Mouse (Mus musculus) yolk sac, embryonic 10.5 days (tissue): Measurements from ENCODE around the gene Pkib.

Experiments
- DNase-seq: peaks from one replicate; pipeline ENCODE4 v3.0.0-alpha.2; 2017; ENCODE audit warnings: low spot score

The Pkib gene

GRCm38 (mm10) chr10:57740733-57741132 is 109.0 kb downstream of the Pkib start:
- DNase-seq: no peak

GRCm38 (mm10) chr10:57741351-57741750 is 109.6 kb downstream of the Pkib start:
- no peak for DNase-seq

DNA sequence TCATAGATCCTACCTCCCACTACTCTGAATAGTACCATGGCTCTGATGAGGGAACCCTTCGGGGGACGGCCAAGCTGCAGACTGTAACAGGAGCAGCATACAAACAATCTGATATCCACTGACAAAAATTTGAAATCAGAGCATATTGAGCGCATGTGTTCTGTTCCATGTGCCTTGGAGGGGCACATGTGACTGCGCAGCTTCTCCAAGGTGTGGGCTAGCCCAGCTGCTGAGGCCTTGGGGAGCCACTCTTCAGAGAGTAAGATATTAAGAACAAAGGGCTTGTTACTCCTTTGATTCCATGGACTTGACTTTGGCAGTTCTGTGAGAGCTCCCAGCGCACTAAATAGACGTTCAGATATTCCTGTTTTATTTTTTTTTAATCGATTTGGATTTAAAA is 111.3 kb downstream of the Pkib start:
- no peak for DNase-seq

DNA sequence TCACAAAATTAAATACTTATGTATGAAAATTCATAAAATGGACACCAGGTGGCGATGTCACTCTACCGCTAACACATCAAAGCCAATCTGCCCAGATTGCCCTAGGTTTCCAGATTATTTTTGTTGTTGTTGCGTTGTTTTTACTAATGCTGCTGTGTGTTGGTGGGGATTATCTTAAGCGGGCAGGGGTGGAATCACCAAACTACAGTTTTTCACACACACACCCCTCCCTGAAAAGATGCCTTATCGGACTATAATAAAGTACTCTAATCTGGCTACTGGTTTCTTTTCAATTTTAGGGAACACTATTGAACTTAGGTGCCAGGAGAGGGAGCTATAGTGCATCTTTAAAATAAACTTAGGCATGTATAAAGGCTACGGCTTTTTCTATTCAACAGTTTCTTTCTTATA is 111.8 kb downstream of the Pkib start:
- peak; percentile 40 for DNase-seq

DNA sequence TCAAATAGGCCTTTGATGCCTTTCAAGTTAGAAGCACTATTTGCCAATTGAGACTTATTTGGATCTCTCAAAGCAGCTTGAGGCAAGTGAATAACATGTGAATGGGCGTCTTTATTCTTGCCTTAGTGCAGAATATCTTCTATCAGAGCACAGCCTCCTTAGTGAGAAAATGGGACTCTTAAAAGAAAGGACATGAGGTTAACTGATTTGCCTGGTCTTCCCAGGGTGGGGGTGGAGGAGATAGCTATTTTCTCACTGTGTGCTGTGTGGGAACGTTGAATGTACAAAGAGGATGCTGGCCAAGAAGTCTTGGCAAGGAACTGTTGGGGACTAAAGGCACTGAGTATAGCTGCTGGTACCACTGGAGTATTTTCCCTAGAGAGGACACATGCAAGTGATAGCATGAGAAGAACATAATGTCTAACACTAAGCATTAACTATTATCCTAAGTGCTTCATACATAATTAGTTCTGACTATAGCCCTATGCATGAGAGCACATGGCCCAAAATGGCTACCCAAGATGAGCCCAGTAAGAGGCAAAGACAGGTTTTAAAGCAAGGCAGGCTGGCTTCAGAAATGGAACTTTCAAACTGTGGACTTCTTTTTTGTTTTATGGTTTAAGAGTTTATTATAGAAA is 112.5 kb downstream of the Pkib start:
- no peak for DNase-seq

- DNase-seq: no peak
These were observed 113.7 kb downstream of the Pkib start for GRCm38 (mm10) chr10:57745452-57745851.

GRCm38 (mm10) chr10:57747127-57747526 is 115.3 kb downstream of the Pkib start:
- DNase-seq: no peak

DNA sequence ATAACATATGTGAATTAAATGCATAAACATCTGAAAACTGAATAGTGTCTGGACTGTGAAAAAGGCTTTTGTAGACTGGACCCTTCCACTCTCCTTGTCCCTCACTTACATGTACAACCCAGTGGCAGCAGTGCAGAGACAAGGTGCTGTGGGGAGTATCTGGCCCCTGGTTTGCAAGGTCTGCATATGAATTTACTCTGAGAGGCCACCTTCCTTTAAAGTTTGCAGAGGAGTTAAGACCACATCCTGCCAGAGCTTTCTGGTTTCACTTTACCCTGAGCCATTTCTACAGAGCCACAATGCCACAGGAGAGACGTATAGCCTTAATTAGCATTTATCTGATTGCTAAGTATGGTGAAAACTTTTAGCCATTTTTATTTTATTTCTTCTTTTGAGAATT is 121.6 kb downstream of the Pkib start:
- DNase-seq: no peak

DNA sequence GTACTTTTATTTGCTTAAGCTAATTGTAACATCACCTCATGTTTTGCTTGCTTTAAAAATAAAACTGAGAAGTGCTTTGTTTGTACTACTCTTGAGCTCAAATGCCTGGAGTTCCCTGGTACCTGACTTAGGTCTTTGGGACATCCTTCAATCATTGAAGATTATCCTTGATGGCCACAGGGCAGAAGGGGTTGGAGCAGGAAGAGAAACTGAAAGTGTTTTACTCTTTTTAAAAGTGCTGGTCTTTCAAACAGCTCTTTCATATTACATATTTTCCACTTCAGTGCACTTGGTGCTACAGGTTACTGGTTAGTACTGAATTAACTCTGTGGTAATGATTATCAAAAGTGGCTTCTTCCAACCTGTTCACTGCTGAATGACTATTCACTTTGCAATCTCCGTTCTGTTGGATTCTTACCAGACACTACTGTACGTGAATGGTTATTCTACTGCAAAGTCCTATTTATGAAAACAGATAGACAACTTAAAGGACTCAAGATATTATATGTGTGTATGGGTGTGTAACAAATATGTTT is 123.5 kb downstream of the Pkib start:
- no peak for DNase-seq

- DNase-seq: no peak
These were observed 127.2 kb downstream of the Pkib start for GRCm38 (mm10) chr10:57758999-57759398.

DNA sequence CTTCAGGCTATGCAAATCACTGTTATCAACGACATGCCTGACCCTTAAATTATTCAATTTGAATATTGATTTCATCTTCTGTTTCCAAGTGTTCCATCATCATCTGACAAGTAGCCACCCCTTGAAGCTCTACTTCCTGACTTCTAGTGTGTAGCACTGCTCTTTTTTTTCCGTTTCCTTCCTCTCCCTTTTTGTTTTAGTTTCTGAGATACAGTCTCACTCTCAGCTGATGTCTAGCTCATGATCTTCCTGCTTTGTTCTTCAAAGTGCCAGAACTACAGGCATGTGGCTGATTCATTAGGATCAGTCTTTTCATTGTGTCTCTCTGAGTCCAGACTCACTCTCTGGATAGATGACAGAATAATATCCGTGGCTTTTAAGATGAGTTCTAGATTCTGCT is 128.9 kb downstream of the Pkib start:
- DNase-seq: no peak

DNA sequence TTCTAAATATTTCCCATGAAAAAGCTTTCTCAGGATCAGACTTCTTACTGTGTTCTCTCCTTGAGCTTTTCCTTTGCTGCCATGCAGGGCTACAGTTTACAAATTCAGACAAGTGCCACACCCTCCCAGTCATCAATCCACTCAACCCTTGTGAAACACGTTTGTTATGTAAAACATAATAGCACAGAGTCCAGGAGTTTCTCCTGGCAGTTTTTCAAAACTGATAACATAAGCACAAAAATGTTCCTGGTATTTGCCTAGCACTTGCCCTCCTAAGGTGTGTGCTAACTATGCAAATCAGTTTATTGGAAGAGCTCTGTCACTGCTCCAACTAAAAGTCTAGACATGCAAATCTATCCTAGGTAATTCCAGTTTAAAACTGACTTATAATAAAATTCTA is 131.3 kb downstream of the Pkib start:
- no peak for DNase-seq

DNA sequence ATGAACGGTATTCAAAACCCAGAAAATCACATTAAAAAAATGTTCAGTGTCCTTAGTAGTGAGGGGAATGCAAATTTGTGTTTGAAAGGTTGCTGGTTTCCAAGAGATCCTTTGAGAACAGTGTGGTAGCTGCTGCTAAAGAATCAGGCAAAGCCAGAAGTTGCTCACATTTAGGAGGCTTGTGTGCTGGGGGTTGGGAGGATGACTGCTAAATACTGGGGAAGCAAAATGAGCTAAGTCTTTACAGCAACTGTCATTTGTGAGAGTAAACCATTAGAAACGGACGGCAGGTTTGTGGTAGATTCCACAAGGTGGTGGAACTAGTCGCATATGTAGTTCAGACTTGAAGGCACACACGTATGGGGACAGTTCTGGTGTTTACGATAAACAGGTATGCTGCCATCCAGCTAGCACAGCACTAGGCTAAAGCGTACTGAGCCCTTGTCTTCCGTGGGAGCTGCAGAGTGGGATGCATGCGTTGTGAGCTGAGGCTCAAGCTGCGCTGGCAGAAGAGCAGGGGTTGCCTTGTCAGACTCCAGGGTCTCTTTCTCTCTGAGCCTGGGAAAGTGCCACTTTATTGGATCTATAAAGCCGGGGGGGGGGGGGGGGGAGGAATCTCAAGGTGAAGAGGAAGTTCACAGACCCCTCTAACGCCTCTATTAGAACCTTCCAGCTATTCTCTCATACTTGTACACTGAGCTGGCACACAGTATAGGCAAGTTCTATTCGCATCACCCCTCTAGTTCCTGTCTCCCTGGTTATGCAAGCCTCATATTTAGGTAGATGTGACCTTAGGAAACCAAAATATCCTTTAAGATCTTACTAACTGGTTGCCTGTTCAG is 151.7 kb downstream of the Pkib start:
- no peak for DNase-seq

DNA sequence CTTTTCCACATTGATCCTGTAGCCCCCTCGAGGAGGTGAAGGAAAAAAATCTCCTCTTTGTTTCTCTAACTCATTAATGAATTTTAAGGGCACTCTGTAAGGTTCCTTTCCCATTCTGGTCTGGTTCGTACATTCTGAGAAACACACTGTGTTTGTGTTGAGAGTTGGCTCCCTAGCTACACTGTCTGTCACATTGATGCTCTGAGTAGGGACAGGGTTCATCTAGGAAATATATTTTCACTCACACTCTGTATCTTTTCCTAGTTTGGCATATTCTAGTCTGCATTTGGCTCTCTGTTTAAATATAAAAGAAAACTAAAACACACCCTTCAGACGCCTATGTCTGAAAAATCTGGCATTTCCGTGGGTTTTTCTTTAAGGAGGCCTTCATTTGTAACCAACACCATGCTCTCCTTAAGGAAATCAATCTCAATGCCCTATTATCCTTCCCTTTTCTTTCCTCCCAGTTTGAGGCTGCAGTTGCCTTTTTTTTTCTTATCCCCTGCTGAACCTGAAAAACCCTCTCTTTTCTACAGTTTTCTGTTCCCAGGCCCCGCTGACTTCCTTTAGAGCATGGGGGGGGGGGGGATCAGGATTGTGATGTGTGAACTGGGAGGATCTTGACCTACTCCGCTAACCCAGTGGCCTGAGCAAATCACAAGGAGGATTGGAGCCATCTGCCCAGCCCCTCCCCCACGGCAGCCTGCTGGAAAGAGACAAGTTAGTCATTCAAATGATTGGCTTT is 152.5 kb downstream of the Pkib start:
- peak; percentile 42 for DNase-seq

DNA sequence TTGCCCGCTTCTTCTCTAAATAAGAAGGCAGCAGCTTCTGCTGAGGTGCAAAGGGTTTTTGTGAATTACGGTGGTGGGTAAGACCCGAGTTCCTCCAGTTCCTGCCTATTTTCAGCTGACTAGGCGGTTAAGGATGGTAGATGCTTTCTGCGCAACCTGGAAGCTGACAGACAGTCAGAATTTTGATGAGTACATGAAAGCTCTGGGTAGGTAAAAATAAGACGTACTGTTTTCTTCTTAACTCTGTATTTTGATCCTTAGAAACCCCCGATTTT is 153.0 kb downstream of the Pkib start, which contains the start of gene Fabp7:
Gene Fabp7, plus strand, starts transcription at position 6 of the 275 bp plus-strand sequence.
- DNase-seq: no peak

GRCm38 (mm10) chr10:57785552-57785951 is 153.8 kb downstream of the Pkib start:
- no peak for DNase-seq
